Mouse (Mus musculus): ENCODE data around the gene Rab35.

DNA sequence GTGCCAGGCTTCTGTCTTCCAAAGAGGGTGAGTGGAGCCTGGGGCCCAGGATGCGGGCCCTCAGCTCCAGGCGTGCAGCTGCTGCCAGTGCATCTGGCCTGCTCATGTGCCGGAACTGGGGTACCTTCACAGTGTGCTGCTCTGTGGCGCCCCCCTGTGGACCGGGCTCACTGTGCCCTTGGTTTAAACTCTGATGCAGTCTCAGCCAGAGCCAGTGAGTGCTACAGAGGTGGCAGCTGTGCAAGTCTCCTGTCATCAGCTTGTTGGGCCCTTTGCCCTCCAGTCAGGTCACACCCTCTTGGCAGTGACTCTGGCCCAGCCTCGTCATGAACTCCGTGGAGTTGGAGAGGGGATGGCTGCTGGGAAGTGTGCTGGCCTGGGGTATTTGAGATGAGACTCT lies 16.8 kb upstream of the Rab35 start:
- TF ChIP-seq CTCF (IDR thresholded peaks at IDR 0.05; ENCODE audit: borderline replicate concordance, insufficient read depth, low read depth, low read length) (peak; percentile 54), POLR2A (IDR thresholded peaks at IDR 0.05; ENCODE audit: borderline replicate concordance, insufficient read depth, low read length) (no peak)

All from cerebellum, adult 2 months (tissue).